Mouse (Mus musculus): Measurements from ENCODE around the gene Cd200r1. TPM values are rescaled to one million over a fixed set of nuclear protein-coding genes. Genes with fewer than 3 reads are reported as not detected.

Cd200r1 gene
- total and polyA plus RNA-seq, 3 experiments: 1.4 to 1.6 TPM; not detected in 1

GRCm38 (mm10) chr16:44745866-44746562, 19.5 kb upstream of the Cd200r1 start, which contains the start of gene Gtpbp8 (continued):
- TF ChIP-seq POLR2AphosphoS2 (IDR thresholded peaks at IDR 0.05; ENCODE audit: low read length) (no peak), TBP (IDR thresholded peaks at IDR 0.05; ENCODE audit: low read depth, low read length) (peak; percentile 90), MAZ (IDR thresholded peaks at IDR 0.05; ENCODE audit: low read depth, low read length) (no peak), SMC3 (IDR thresholded peaks at IDR 0.05; ENCODE audit: low read depth, low read length) (no peak), RAD21 (IDR thresholded peaks at IDR 0.05; ENCODE audit: low read depth, low read length) (no peak), ELF1 (IDR thresholded peaks at IDR 0.05; ENCODE audit: low read depth, low read length) (peak; percentile 55), KAT2A (conservative IDR thresholded peaks at IDR 0.05; ENCODE audit: low read depth, low read length) (peak; percentile 93), HCFC1 (IDR thresholded peaks at IDR 0.05; ENCODE audit: low read depth, low read length) (peak; percentile 99), ZMIZ1 (IDR thresholded peaks at IDR 0.05; ENCODE audit: low read depth, low read length) (no peak)

GRCm38 (mm10) chr16:44748007-44748406, 17.5 kb upstream of the Cd200r1 start:
- TF ChIP-seq RCOR1 (IDR thresholded peaks at IDR 0.05; ENCODE audit: low read depth, low read length): peak; percentile 49; the same call in 1 of the 2 replicates
- no peak for TF ChIP-seq MYB (IDR thresholded peaks at IDR 0.05; ENCODE audit: low read depth, low read length)
- Histone ChIP-seq H3K9ac (ENCODE audit: control insufficient read depth, low read depth, low read length, poor library complexity, severe bottlenecking) (no peak overlapping the region), H3K4me3 (ENCODE audit: control insufficient read depth in 1 of 2, insufficient read depth in 1 of 2, low read depth in 2 of 2, low read length in 2 of 2) (no peak overlapping the region), H3K27me3 (ENCODE audit: control insufficient read depth in 1 of 2, insufficient read depth in 2 of 2, low read length in 2 of 2) (peaks cover 0 to 5% of the 10 kb centered on the region in 2 experiments; a peak in 1 of 4 replicates), H3K4me1 (ENCODE audit: control insufficient read depth in 1 of 2, insufficient read depth in 2 of 2, low read length in 2 of 2) (peaks cover 2 to 11% of the 10 kb centered on the region in 2 experiments), H3K27ac (ENCODE audit: control insufficient read depth, low read depth, low read length) (no peak overlapping the region), H3K9me3 (replicated peaks; ENCODE audit: insufficient read depth, low read length) (no peaks in the 10 kb centered on the region), H3K36me3 (ENCODE audit: control insufficient read depth in 1 of 2, insufficient read depth in 2 of 2, low read length in 2 of 2) (peaks cover 0 to 23% of the 10 kb centered on the region in 2 experiments; a peak in 2 of 4 replicates), H3K79me2 (ENCODE audit: control insufficient read depth, insufficient read depth, low read length, poor library complexity) (peaks cover 20% of the 10 kb centered on the region)
- no peak for DNase-seq (ENCODE audit: low read depth, low spot score)

GRCm38 (mm10) chr16:44757700-44758099, 7.8 kb upstream of the Cd200r1 start:
- Histone ChIP-seq H3K27ac (ENCODE audit: control insufficient read depth, low read depth, low read length) (no peak overlapping the region), H3K27me3 (ENCODE audit: control insufficient read depth in 1 of 2, insufficient read depth in 2 of 2, low read length in 2 of 2) (no peaks in the 10 kb centered on the region), H3K4me3 (ENCODE audit: control insufficient read depth in 1 of 2, insufficient read depth in 1 of 2, low read depth in 2 of 2, low read length in 2 of 2) (no peak overlapping the region), H3K36me3 (ENCODE audit: control insufficient read depth in 1 of 2, insufficient read depth in 2 of 2, low read length in 2 of 2) (peaks cover 0 to 8% of the 10 kb centered on the region in 2 experiments; a peak in 2 of 4 replicates), H3K79me2 (ENCODE audit: control insufficient read depth, insufficient read depth, low read length, poor library complexity) (no peaks in the 10 kb centered on the region), H3K9ac (ENCODE audit: control insufficient read depth, low read depth, low read length, poor library complexity, severe bottlenecking) (no peak overlapping the region), H3K4me1 (ENCODE audit: control insufficient read depth in 1 of 2, insufficient read depth in 2 of 2, low read length in 2 of 2) (peaks cover 0 to 6% of the 10 kb centered on the region in 2 experiments; a peak in 2 of 4 replicates), H3K9me3 (replicated peaks; ENCODE audit: insufficient read depth, low read length) (no peaks in the 10 kb centered on the region)
- TF ChIP-seq POLR2AphosphoS5 (IDR thresholded peaks at IDR 0.05; ENCODE audit: borderline replicate concordance, low read depth, low read length) (no peak), TBP (IDR thresholded peaks at IDR 0.05; ENCODE audit: low read depth, low read length) (no peak), NRF1 (IDR thresholded peaks at IDR 0.05; ENCODE audit: insufficient read depth, low read depth, low read length, poor library complexity, severe bottlenecking) (no peak), MAX (IDR thresholded peaks at IDR 0.05; ENCODE audit: low read length) (no peak), MXI1 (IDR thresholded peaks at IDR 0.05; ENCODE audit: low read depth, low read length) (no peak), HCFC1 (IDR thresholded peaks at IDR 0.05; ENCODE audit: low read depth, low read length) (no peak), TAL1 (IDR thresholded peaks at IDR 0.05; ENCODE audit: low read length) (no peak), E2F4 (IDR thresholded peaks at IDR 0.05; ENCODE audit: borderline replicate concordance, low read depth, low read length) (no peak), CTCF (IDR thresholded peaks at IDR 0.05 in 2 of 3, conservative IDR thresholded peaks at IDR 0.05 in 1 of 3; ENCODE audit: control insufficient read depth in 1 of 3, insufficient read depth in 1 of 3, low read depth in 2 of 3, low read length in 3 of 3, poor library complexity in 1 of 3, severe bottlenecking in 1 of 3) (no peak), MEF2A (IDR thresholded peaks at IDR 0.05; ENCODE audit: extremely low read depth, insufficient replicate concordance, low read depth, low read length, poor library complexity, severe bottlenecking) (no peak), SMC3 (IDR thresholded peaks at IDR 0.05; ENCODE audit: low read depth, low read length) (no peak), CHD2 (IDR thresholded peaks at IDR 0.05; ENCODE audit: low read length) (no peak), BHLHE40 (IDR thresholded peaks at IDR 0.05; ENCODE audit: borderline replicate concordance, low read depth, low read length) (no peak), ZC3H11A (IDR thresholded peaks at IDR 0.05; ENCODE audit: low read depth, low read length) (no peak), JUND (IDR thresholded peaks at IDR 0.05; ENCODE audit: low read depth, low read length) (no peak), CHD1 (IDR thresholded peaks at IDR 0.05; ENCODE audit: low read depth, low read length) (no peak), EP300 (IDR thresholded peaks at IDR 0.05; ENCODE audit: low read depth in 1 of 2, low read length in 2 of 2) (no peak), NELFE (IDR thresholded peaks at IDR 0.05; ENCODE audit: low read depth, low read length) (no peak), UBTF (IDR thresholded peaks at IDR 0.05; ENCODE audit: borderline replicate concordance, insufficient read depth, low read depth, low read length) (no peak), ETS1 (IDR thresholded peaks at IDR 0.05; ENCODE audit: low read depth, low read length) (no peak)
- no peak for DNase-seq (ENCODE audit: low read depth, low spot score)
